Mouse (Mus musculus) embryo, embryonic 10.5 days (tissue): Measurements from ENCODE around the gene Radil.
A peak's percentile ranks its signal among the peaks of the same experiment; 100 is the strongest.

ENCODE experiments used
- DNase-seq: peaks from one replicate; pipeline ENCODE4 v3.0.0-alpha.2; 2015; ENCODE audit warnings: low spot score

The Radil gene

GRCm38 (mm10) chr5:142545014-142545795, 5.7 kb downstream of the Radil start:
- no peak for DNase-seq

GRCm38 (mm10) chr5:142537286-142537685, 13.6 kb downstream of the Radil start:
- DNase-seq: no peak

GRCm38 (mm10) chr5:142535388-142535787, 15.5 kb downstream of the Radil start:
- no peak for DNase-seq

- DNase-seq: no peak
These were observed 21.0 kb downstream of the Radil start, which contains the start of gene Papolb for GRCm38 (mm10) chr5:142529915-142530314. Gene Papolb, minus strand, starts transcription at chr5:142530076.

- no peak for DNase-seq
These were observed 26.0 kb downstream of the Radil start for GRCm38 (mm10) chr5:142524711-142525464.

GRCm38 (mm10) chr5:142521195-142521866, 29.6 kb downstream of the Radil start:
- DNase-seq: no peak

- no peak for DNase-seq
These were observed 30.5 kb downstream of the Radil start for GRCm38 (mm10) chr5:142520360-142520759.

- DNase-seq: no peak
These were observed 31.9 kb downstream of the Radil start for GRCm38 (mm10) chr5:142518973-142519372.

- DNase-seq: no peak
These were observed 38.8 kb downstream of the Radil start for GRCm38 (mm10) chr5:142512112-142512511.

- DNase-seq: no peak
These were observed 40.9 kb downstream of the Radil start for GRCm38 (mm10) chr5:142510061-142510414.

- DNase-seq: no peak
These were observed 41.5 kb downstream of the Radil start for GRCm38 (mm10) chr5:142509141-142510060.

- no peak for DNase-seq
These were observed 45.0 kb downstream of the Radil start for GRCm38 (mm10) chr5:142505695-142506423.

GRCm38 (mm10) chr5:142504175-142504574, 46.7 kb downstream of the Radil start:
- DNase-seq: no peak

- peak; percentile 90 for DNase-seq
These were observed 48.5 kb downstream of the Radil start for GRCm38 (mm10) chr5:142502414-142502813.

GRCm38 (mm10) chr5:142500918-142501317, 50.0 kb downstream of the Radil start:
- peak; percentile 5 for DNase-seq

- peak; percentile 70 for DNase-seq
These were observed 51.9 kb downstream of the Radil start for GRCm38 (mm10) chr5:142498964-142499363.

GRCm38 (mm10) chr5:142495321-142496096, 55.4 kb downstream of the Radil start:
- no peak for DNase-seq

GRCm38 (mm10) chr5:142493307-142493706, 57.6 kb downstream of the Radil start:
- no peak for DNase-seq

- DNase-seq: no peak
These were observed 60.8 kb downstream of the Radil start for GRCm38 (mm10) chr5:142489955-142490707.
